Mouse (Mus musculus): ENCODE measurements around the gene Clcn2.

- TF ChIP-seq CTCF (IDR thresholded peaks at IDR 0.05; ENCODE audit: low read depth) (no peak), EP300 (IDR thresholded peaks at IDR 0.05; ENCODE audit: low read depth) (no peak)
Observed at GRCm38 (mm10) chr16:20731688-20732087, 14.1 kb upstream of the Clcn2 start.
